Mouse (Mus musculus): Measurements from ENCODE around the gene Sync.

Gene Sync

DNA sequence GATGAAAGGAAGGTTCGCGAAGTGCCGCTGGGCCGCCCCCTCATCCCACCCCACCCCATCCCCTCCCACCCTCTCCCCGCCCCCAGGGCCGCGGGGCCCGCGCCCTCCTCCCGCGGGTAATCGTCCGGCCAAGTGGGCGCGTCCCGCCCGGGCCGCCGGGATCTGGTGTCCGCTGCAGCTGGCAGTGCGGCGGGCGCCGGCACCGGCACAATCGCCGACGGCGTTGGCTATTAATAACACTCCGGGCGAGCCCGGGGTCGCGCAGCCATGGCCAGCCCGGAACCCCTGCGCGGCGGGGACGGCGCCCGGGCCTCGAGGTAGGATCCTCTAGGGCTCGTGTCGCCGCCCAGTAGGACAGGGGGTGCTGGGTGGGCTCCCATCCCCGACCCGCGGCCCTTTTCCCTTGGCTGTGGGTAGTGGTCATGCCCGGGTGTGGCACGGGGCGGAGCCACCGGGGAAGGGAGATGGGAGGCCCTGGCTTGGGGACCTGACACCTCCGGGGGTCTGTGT, at the start of gene Sync:
Gene Sync, plus strand, starts transcription at position 146 of the 510 bp plus-strand sequence.
- DNase-seq (ENCODE audit: low read depth, low spot score): no peak

DNA sequence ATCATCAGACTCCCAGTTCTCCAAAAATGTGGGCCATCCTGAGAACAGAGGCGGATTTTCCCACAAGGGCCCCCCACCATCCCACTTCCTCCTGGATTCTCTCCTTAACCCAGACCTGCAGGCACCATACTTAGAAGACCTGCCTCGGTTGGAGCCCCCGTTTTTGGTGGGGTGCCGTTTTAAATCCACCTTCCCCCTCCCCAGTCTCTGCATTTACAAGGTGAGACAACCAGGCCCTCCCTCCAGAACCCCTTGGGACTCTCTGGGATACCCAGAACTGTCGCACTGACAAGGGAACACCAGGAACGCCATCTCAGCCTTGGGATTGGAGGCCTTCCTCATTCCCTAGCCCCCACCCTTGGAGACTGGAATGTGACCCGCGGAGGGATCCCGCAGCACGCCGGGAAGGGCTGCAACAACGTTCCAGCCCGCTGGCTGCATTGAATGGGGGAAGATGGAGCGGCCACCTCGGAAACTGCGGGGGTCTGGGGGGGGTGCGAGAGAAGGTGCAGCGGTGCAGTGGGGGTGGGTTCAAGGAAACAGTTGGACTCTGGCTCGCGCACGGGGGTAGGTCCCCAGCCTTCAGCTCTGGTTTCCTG, 49.5 kb upstream of the Sync start:
- peak; percentile 71 for DNase-seq (ENCODE audit: low read depth, low spot score)

DNA sequence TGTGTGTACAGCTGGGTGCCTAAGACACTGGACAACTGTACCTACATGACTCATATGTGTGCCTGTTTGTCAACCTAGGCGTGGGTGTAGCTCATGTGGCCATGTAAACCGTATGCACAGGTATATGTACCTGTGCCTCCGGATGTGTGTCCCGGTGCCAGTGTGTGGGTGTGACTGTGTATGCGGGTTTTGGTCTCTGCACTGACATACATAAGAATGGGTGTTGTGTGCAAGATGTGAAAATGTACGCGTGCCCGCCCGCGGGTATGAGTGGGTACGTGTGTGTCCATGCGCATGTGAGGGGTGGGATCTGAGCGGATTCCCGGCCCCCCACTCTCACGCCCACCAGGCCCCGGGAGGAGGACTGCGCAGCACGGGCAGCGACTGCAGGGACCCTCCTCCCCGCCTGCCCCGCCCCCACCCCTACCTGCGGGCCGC, 48.8 kb upstream of the Sync start:
- DNase-seq (ENCODE audit: low read depth, low spot score): no peak

DNA sequence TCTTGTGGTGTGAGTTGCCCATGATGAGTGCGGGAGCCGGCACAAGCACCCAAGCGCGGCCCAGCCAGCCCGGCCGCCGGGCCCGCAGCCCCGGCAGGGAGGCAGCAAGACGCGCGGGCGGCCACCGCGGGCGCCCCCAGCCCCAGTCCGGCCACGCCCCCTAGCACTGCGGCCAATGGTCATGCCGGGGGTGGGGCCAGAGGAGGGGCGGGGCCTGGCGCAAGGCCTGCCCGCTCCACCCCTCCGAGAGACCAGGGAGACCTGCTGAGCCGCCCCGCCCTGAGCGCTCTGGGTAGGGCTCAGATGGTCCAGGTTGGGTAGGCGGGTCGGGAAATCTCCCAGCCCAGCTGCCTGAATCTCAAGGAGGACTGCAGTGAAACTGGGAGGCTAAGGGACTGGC, 48.3 kb upstream of the Sync start:
- DNase-seq (ENCODE audit: low read depth, low spot score): peak; percentile 89

DNA sequence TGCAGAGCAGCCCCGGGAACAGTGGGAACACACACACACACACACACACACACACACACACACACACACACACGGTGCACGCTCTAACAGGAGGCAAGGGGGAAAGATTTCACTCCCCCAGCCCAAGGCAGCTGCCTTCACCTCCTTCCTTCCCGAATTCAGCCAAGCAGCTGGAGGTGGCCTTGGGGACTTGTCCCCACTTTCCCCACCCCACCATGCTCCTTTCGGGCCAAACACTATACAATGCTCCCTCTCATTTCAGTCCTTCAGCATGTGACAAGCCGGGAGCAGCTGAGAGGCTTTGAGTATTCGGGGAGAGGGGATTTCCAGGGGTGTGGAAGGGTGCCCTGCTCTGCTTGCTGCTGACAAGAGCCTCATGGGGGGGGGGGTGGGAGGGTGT, 45.5 kb upstream of the Sync start:
- no peak for DNase-seq (ENCODE audit: low read depth, low spot score)

DNA sequence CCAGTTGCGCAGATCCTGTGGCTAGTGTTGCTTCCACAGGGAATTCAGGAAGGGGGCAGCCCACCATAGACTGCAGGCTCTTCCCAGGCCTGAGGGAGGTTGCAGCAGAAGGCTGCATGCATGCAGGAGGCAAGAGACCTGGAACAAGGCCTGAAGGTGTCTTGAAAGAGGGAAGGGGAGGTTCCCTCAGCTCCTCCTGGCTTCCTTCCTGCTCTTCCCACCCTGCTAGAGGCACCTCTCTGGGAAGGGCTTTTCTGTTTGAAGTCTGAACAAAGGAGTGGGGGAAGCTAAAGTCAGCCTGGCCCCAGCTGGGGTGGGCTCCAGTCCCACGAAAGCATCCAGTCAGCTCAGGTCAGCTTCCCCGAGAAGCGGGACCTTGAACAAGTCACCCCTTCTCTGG, 45.1 kb upstream of the Sync start:
- DNase-seq (ENCODE audit: low read depth, low spot score): peak; percentile 81

DNA sequence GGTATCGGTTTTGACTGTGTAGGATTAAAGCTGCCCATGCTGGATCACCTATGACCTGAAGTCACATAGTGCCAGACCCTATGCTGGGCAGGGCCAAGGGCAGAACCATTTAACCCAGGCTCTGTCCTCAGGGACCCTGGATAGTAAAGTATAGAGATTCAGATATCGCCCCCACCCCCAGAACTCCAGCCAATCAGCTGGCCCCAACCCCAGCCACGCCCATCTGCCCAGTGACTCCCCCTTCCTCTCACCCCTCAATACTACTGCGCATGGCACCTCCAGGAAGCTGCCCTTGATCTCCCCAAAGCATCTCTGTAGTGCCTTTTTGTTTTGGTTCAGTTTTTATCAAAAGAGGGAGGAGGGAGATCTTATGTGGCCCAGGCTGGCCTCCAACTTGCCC, 44.7 kb upstream of the Sync start:
- peak; percentile 80 for DNase-seq (ENCODE audit: low read depth, low spot score)

DNA sequence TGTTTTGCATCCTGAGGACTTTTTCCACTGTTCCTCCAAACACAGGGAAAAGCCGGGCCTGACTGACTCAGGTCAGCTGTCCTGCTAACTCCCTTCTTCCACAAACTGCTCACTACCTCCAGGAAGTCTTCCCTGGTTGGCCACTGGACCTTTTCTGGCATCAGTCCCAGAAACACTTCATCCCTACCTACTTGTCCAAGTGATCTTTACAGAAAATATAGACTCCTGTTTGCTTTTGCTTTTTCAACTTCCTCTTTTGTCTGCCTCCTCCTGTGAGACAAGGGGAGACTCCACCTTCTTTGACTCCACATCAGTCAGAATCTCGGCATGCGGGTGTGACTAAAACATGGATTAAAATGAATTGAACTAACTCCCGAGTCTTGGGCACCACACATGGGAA, 42.6 kb upstream of the Sync start:
- DNase-seq (ENCODE audit: low read depth, low spot score): no peak

DNA sequence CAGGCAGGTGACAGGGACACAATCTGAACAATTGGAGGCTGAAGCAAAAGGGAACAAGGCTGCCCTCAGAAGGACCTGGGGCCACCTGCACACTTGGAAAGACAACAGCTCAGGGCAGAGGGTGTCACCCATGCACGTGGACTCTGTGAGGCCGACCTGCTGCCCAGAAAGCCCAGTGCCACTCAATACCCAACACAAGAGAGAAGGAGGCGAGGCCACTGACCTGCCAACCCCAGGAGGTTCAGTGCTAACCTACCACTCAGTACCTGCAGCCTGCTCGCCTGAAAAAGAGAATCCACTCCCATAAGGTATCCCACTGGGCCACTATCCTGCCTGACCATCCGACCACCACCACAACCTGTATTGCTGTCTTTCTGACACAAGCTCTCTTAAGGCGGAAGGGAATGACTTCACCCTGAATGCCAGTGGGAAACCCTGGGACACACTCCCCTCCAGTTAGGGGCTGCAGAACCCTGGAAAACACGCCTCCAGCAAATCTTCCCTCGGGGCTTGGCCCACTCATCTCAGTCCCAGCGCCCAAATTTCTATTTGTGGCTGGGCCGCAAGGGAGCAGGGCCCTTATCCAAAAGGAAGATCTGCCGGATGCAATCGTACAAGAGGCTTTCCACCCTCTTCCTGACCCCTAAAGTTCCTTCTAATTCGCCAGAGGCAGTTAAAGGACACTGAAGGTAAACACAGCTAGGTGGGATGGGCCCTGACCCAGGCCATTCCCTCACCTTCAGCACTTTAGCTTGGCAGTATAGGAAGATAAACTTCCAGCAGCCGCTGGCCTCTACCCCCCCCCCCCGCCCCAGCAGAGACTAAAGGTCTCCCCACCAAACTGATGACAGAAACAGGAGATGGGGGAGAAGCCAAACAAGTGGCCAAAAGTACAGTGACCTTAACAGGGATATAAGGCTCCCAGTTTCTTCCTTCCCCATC, 40.8 kb upstream of the Sync start:
- no peak for DNase-seq (ENCODE audit: low read depth, low spot score)

DNA sequence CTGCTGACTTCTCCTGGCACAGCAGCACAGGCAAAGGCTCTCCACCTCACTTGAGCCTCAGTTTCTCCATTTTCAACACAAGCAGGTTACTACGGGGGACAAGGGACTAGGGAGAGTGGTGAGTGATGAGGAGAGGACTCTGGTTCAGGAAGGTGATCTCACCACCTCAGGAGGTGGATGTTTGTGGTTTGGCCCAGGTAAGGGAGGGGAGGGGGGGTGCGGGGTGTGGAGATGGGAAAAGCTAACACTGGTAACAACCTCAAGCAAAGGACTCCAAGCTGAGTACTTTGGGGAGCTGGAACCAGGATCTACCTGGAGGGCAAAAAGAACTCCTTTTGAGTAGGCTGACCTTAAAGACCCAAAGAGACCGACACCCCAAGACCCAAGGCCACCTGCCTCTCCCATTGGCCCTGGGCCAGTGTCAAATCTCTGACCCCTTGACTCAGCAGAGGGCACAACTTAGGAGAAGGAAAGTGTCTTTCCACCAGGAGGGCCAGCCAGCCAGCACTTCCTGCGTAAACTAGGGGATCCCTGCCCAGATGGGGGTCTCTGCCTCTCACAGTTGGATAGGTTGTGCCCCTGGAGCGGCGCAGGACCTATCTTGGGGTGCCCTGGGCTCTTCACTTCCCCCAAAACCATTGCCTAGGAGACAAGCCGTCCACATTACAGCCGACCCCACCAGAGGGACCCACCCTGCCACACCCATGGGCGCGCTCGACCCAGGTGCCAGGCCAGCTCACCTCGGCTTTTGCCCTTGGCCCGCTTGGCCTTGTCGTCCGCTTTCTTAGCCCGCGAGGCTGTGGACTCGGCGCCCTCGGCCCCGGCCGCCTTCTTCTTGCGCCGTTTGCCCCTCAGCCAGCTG, 39.8 kb upstream of the Sync start:
- no peak for DNase-seq (ENCODE audit: low read depth, low spot score)

DNA sequence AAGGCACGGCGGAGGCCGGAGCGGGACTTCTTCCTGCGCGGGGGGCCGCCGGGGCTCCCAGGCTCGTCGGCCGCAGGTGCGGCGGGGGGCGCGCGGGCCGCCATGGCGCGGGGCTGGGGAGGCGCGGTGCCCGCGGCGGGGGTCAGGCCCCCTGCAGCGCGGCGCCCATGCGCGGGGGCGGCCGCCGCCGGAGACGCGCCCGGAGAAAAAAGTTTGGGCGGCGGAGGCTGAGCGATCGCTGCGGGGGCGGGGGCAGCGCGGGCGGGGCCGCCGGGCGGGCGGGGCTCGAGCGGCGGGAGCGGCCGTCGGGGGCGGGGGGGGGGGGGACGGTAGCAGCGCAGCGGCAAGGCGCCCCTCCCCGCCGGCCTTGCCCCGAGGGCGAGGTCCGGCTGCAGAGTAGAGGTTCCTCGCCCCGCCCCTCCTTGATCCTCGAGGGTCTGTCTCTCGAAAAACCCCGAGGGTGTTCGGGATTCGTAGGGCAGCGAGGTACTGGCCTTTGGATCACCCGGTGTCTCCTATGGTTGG, 39.1 kb upstream of the Sync start:
- DNase-seq (ENCODE audit: low read depth, low spot score): peak; percentile 65

DNA sequence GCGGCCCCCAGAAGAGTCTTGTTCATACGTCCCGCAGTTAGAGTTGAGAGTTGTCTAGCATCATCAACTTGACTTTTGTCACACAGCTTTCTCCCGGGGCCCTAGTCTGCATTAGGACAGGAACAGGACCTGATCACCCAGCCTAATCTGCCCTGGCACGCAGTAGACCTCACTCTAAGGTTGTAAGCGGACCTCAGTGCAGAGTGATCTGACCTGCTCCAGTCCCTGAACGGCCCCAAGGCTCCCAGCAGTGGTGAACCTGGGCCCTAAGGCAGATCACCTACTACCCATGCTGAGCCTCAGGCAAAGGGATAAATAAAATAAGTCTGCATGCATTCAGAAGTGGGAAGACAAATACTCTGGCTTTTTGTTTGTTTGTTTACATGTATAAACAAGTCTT, 38.1 kb upstream of the Sync start:
- no peak for DNase-seq (ENCODE audit: low read depth, low spot score)

DNA sequence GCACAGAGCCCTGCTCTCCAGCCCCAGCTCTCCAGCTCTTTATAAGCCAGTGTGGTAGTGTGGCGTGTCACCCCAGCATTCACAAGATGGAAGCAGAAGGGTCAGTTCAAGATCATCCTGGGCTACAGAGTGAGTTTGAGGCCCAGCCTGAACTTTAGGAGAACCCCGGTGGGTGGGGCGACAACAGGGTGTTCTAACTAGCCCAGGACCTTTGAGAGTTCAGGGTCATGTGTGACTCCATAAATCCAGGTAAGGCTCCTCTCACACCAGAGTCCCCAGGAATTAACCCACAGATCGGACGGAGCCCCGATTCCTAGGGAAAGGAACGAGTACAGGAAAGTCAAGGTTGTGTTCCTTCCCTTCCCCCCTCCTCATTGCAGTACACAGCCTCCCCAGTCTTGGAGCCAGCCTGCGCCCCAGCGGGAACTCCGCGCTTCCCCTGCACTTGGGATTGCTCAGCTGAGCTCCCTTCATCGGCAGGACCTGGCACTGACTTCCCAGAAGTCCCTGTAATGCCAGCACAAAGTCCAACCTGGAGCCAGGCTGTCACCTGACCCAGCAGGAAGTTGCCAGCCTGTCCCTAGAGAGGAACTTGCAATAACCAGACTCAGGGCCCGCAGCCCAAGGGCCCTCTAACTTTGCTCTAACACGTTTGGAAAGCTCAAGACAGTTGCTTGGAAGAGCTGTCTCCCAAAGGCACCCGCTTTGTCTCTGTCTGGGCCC, 36.5 kb upstream of the Sync start:
- DNase-seq (ENCODE audit: low read depth, low spot score): peak; percentile 77

DNA sequence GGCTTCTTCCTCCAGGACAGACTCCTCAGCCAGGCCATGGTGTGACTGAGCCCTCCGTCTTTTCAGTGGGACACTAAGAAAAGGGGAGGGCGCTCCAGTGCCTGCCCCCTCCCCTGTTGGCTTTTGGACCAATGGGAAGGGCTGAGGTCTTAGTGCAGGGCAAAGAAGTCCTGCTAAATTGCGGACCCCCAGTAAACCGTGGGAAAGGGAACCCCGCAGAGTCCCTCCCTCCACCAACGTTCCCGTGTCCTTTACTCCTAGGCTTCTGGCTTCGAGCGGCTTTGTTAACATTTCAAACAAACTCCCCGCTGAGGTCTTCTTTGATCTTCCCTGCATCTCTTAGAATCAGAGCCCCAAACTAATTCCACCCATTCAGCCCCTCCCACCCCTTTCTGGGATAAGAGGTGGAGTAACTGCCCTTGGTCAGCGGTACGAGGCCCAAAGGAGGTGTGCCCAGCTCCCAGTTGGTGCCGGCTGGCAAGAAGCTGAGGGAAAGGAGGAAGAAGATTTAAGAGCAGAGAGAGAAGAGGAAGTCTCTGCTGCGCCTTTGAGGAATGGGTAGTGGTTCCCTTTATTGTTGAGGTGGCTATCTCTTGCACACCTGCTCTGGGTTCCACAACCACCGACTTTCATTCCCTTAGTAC, 35.8 kb upstream of the Sync start:
- DNase-seq (ENCODE audit: low read depth, low spot score): peak; percentile 95

DNA sequence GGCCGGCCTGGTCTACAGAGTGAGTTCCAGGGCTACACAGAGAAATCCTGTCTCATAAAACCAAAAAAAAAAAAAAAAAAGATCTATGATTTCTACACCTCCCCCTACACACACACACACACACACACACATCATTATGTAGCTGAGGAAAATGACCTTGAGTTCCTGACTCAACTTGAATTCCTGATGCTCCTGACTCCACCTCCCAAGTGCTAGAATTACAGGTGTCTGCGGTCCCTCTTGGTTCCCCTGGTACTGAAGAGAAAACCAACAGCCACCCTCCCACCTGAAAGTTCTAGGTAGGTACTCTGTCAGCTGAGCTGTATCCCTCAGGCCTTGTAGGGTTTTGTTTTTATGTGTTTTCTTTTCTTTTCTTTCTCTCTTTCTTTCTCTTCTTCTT, 34.9 kb upstream of the Sync start:
- peak; percentile 65 for DNase-seq (ENCODE audit: low read depth, low spot score)

DNA sequence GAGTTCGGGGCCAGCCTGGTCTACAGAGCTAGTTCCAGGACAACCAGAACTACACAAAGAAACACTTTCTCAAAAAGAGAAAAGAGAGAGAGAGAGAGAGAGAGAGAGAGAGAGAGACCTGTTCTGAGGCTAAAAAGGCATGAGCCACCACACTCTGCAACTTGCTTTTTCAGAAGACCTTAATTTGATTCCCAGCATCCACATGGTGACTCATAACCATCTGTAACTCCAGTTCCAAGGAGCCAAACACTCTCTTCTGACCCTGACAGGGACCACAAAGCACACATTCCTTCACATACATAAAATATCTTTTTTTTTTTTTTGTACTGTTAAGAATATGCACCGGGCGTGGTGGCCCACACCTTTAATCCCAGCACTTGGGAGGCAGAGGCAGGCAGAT, 32.8 kb upstream of the Sync start:
- no peak for DNase-seq (ENCODE audit: low read depth, low spot score)

DNA sequence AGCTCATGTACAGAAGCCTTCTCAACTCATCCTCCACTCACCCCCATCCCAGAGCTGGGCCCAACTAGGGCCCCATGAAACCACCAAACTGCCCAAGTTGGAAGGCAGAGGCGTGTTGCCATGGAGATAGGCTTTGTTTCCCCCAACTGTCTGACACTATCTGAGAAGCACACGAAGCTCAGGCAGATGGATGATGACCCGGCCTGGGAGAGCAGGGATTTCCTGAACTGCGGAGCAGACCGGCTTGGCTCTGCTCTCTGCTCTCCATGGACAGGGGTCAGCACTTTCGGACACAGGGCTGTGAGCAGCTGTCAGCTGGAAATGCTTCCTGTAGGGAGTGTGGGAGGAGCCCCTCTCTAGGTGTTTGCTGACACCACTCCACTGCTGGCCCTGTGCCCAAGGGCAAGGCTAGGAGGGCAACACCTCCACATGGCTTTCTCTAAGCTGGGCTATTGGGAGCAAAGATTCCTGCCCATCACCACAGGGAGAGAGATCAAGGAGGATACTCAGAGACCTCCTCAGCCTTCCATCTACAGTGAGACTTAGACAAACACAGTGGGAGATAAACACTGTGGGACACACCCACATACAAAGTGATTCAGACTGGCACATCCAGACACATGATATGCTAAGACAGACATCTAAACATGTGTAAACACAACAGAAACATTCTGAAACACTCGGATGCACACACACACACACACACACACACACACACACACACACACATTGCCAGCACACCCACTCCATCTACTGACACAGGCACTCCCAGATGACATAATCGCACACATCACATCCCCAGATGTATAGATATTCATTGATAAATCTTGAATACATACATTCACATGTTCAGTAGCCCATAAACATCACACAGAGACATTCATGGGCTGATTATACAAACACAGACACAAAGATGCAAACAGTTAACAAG, 30.7 kb upstream of the Sync start:
- no peak for DNase-seq (ENCODE audit: low read depth, low spot score)

DNA sequence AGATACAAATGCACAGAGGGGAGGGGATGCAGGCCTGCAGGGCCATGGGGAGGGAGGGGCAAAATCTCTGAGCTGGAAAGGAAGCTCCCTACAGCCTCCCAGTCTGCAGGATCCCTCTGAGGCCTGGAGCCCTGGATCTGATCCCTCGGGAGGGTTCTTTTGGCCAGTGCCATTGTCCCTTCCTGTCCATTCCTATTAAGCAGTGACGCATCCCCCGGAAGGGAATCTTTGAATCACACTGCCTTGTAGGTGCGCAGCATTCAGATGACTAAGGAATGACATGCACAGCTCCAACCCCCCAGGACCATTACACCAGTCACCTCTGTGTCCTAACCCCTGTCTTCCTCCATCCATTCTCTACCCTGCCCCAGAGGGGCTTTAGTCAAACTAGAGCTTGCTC, 28.3 kb upstream of the Sync start:
- DNase-seq (ENCODE audit: low read depth, low spot score): no peak

DNA sequence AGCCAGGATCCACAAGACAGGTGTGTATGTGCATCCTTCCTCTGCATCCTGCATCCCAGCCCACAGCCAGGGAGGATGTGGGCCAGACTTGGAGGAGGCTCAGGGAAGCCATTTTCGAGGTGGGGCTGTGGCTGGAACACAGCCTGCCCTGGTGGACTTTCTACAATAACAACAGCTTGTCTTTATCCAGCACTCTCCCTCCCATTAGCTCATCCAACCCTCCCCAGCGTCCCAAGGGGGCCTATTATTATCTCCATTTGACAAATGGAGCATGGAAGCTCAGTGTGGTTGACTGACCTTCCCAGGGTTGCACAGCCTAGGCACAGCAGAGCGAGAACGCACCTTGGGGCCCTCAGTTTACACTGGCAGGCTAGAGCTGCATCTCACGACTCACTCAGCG, 26.7 kb upstream of the Sync start:
- no peak for DNase-seq (ENCODE audit: low read depth, low spot score)

All from ES-CJ7 (cell line).